Mouse (Mus musculus) naive thymus-derived CD4-positive, alpha-beta T cell, adult 2 months (primary cell): ENCODE measurements at regions not wholly inside any gene's neighbourhood (a gene's known extent, or its start where the extent isn't known, plus 50 kb on each side); places are given as distances from the start of the nearest gene placed in this dataset.
A peak's percentile ranks its signal among the peaks of the same experiment; 100 is the strongest.

Source experiments
- DNase-seq: peaks from one replicate; pipeline ENCODE4 v3.0.0-alpha.2; 2011; ENCODE audit warnings: low read depth

DNA sequence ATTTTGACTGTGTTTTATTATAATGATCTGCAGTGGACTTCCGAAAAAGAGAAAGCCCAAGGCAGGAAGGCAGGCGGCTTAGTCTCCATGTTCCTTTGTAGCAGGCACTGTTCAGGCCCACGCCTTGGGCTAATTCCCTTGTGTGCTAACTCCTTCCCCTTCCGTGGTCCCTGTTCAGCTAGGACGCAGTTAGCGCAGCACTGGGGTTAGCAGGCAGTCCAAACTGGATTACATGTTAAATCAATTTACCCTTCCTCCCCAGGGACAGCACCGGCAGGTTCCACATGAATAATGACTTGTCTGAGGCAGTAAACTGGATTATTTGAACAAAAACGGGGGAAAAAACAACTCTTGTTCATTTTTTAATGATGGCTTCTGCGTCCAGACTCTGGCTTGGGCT lies 453.4 kb upstream of the Tbx3 start:
- no peak for DNase-seq

DNA sequence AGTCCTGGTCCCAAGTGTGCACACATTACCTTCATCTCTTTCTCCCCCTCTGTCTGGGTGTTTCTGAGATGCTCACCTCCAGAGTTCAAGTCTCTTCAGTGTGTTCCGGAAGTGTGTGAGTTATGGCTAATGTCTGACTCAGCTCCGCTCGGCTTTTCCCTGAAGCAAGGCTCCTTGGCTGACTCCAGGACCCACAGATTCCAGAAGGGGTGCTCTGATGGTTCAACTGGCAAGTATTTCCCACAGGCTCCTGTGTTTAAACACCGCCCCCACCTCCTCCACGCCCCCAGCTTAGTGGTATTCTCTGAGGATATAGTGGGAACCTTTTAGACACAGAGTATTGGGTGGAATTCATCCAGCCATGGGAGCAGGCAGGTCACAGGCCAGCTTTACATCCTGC lies 441.8 kb upstream of the Tbx3 start:
- no peak for DNase-seq

DNA sequence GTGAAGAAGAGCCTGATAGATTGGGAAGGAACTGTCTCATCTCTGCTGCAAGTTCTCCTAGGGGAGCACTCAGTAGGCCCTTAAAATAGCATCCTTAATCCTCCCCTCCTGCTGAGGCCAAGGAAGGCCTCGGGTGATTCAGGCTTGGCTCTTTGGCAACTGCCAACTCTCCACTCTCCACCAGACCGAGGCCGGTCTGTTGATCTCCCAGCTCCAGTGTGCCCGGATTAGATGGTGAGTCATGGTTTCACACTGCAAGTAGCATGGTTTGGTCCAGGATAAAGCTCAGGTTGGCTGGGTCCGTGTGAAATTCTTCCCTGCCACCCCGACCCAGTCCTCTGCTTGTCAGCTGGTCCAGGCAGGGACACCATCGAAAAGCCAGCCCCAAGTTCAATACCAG lies 437.5 kb upstream of the Tbx3 start:
- DNase-seq, result no peak

DNA sequence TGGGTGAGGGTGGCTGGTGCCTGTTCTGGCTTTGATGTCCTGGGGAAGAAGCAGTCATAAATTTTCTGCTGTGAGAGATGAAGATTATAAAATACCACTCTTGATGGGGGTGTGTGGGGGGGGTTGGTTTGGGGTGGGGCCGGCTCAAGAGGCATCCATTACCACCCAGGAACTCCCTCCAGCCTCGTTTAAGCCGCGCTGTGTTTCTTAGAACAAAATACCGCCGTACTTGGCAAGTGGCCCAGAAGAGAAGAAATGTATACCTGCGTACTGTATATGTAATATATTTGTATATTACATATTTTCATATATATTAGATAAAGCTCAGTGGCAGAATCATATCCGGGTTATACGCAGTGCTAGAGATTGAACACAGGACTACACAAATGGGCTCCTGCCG lies 434.6 kb upstream of the Tbx3 start:
- DNase-seq, result no peak

DNA sequence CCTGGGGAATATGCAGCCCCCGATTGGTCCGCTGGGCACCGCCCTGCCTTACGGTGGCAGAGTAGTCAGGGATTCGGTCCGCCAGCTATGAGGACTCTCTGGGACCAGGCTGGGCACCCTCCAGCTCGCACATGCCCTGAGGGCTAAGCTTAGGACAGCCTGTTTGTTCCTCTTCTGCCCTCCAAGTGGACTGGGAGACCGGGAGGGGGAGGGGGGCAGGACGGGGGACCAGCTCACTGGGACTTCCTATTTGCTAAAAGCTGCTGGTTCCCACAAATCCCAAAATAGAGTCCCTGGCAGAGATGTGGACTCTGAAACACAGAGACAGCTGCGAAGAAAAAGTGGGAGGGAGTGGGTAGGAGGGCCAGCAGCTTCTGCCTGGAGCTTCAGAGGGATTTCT lies 423.6 kb upstream of the Tbx3 start:
- DNase-seq, result no peak

DNA sequence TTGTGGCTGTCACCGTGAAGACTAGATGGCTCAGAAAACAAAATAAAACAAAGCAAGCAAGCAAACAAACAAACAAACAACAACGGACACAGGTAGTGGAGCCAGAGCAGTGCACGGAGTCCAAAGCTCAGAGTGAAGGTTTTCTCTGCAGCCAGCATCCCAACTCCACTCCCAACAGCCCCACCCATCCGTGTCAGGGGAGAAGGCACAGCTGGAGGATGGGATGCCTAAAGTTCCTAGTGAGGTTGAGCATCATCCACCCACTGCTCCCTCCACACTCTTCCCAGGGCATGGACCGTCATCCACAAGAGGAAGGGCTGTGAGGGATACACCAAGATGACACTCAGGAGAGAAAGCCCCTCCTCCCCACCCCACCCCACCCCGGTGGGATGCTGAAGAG lies 421.8 kb upstream of the Tbx3 start:
- DNase-seq, result no peak

DNA sequence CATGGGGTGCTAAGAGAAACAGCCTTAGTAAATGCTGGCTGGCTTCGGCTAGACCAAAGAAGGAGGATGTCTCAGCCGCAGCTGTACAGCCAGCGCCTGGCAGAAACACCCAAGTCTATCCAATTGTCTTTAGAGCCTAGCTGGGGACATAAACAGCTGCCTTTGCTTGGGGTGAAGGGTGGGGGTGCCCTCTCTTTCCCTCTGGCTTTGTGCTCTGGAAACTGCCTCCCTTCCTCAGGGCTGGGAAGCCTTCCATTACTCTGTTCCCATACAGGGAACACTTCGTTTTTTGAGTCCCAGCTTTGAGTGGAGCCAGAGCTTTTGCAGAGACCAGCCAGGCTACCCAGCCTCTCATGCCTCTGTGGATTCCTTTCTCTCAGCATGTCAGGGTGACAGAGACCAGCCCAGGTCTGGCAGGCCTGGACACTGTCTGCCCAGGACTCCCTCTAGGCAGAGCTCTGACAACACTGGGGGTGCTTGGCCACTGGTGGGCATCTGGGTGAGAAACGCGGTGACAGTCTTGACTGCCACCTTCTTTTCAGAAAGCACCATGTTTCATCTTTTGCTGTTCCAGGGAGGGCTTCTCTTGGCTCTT lies 421.2 kb upstream of the Tbx3 start:
- no peak for DNase-seq

DNA sequence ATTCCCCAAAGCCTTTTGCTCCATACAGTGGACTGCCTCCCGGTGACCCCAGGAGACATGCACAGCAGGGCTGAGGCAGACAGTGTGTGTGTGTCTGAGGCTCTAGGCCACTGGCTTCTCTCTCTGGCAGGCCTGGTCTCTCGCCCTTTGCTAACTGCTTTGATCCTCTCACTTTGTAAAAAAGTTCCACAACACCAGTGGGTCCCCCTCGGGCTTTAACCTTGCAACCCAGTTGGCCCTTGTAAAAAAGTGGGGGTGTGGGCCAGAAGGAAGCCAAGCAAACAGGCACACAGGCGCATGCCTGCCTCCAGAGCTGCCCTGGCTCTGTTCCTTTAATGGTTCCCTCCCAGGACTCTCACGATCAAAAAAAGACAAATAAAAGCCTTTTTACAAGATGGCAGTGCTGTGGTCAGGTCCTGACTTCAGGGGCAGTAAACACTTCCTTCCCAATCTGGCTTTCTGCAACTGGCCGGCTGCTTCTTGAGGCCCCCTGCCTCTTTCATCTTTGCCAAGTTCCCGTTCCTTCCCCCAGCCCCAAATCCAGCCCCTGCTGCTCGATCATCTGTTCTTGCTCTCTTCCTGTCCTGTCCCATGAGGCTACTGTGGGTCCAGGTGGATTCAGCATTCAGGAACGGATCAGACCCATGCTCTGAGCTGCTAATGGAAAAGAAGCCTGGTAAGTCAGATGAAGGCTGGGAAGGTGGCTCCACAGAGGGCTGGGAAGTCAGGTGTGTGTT lies 419.0 kb upstream of the Tbx3 start:
- no peak for DNase-seq

DNA sequence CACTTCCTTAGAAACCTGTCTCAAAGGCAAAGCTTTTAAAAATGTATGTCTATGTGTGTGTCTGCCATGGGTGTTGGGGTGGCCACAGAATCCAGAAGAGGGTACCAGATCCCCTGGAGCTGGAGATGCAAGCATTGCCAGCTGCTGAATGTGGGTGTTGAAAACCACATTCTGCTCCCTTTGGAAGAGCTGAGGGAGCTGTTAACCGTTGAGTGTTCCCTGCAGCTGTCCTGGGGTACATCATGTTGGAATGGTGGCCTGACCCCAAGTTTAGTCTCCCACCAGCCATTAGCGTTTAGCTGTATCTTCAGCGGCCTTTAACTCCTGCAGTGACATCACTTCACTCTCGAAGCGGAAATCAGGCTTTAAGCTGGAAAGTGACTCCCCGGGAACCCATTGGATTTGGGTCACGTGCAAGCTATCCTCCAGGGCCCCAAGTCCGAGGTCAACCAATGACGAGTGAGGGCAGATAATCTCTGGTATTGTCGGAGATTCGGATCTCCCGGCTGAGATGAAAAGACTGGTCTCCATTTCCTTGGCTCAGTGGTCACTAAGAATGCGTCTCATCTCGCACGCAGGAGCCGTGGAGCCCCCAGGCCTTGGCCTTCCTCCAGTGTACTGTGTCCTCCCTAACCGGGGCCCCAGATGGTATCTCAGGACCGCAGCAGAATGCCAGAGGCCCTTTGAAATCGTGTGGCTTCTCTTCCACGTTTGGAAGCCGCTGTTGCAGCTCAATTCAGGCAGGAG lies 412.9 kb upstream of the Tbx3 start:
- DNase-seq, result no peak

DNA sequence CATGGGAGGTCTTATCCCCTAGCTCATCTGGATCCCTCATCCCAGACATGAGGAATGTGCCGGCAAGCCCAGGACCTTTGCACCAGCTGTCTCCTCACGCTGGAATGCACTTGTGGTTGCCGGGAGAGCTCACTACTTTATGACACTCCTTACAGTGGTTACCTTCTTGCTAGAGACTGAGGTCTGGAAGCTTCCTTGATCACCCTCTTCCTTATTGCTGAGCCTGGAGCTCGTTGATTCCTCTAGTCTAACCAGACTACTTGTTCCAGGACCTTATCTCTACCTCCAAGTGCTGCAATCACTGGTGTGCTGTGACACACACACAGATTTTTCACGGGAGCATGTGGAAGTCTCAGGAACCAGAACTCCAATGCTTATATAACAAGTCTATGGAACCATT lies 411.6 kb upstream of the Tbx3 start:
- DNase-seq, result no peak

DNA sequence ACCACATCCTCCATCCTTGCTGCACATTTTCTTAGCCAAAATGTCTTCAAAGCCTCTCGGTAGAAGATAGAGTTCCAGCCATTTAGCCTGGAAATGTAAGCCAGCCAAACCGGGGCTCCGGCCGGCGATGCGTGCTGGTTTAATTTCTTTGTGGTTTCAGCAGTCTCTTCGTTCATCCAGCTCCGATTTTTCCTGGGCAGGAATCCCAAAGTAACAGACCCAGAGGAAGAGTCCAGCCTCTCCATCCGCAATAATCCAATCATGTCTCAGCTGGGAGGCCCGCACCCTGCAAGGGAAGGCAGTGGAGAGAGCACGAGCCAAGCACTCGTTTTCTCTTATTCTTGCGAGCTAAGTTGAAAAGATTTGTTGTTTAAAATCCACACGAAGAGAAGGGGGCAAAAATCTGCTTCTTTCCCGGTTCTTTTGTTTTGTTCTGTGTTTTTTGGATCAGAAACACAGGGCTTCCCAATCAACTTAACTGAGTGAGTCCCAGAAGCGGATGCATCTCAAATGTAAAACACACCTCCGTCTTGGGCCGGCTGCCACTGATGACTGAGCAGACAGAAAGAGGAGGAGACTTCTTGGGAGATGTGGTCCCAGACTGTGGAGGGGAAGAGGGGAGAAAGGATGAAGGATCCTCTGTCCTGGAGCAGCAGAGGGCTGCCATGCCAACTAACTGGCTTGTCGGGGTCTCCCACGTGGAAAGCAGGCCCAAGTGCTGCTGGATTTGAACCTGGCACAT lies 405.1 kb upstream of the Tbx3 start:
- DNase-seq, result no peak

DNA sequence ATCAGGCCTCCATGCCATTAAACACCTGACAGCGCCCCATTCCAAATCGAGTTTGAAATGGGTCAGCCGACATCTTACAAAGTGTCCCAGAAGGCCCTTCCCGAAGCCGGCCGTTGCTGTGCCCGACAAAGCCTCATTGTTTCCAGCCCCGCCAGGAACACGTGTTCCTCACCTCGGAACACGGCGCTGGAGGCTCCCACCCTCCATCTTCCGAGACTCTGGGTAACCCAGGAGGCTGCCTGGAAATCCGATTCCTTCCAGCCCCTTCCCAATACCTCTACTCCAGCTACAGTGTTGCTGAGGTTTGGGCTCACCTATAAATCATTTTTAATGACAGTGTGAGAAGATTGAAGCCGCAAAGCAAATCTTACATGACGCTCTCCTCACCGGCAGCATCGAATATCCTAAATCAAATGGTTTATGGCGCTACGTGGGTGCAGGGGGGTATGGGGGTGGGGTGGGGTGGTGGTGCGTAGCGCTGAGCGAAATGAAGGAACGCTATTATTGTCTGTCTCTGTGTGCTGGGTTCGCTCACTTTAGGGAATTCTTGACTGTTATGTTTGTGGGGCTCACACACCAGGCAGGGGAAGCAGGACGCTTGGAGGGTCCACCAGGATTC lies 399.1 kb upstream of the Tbx3 start:
- no peak for DNase-seq

DNA sequence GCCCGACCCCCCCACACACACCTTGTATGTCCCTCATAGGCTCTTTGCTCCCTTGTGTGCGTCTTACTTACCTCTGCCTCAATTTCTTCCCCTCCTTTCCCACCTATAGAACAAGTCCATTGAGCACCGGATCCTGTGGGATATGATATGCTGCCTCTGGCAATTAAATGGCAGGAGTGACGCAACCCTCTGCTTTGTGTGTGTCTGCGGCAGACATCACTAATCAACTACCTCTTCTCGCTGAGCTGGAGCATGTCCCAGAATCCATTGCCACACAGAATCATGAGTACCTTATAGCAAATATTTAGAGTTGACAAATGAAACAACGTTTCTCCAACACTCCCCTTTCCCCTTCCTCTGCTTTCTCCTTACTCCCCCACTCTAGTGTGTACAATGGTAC lies 397.3 kb upstream of the Tbx3 start:
- no peak for DNase-seq

DNA sequence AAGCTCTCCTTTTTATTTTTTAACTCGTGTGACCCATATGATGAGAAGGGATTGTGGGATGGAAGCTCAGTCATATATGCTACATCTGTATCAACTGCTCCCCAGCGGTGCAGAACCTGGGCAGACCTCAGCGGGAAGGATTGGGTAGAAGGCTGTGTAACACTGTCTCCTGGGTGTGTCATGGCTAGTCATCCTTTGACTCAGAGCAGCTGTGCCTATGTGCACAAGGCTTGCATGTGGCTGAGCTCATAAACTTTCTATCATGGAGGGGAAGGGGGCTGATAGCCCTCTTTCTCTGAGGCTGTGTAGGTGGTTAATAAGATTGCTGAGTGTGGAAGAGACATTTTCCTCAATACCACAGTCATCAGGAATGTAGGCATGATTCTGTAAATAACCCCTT lies 396.9 kb upstream of the Tbx3 start:
- DNase-seq, result no peak

DNA sequence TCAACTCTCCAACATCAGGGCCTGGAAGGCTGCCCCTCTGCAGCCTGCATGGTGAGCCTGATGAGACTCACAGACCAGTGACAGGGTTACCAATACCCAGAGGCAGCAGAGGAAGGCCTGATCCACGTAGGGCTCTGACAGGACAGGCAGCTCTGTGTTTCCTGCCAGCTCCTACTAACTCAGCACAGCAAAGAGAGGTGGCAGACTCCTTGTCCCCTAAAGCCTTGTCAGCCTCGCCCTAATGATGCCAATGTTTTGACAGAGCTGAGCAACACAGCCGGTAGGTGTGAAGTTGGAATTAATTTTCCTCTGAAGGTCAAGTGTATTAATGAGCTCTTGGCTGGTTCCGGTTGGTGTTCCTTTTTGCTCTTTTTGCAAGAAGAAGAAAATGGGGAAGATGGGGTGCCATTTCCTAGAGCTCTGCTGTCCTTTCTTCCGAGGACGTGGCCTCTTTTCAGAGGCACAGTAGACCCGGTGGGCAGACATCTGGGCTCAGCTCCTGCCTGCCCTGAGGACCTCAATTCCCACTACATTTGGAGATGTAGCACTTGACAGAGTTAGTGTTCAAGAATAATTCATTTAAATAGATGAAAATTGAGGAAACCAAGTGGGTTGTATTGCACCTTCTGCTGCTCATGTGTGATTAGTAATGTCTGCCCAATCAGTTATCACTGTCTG lies 395.5 kb upstream of the Tbx3 start:
- DNase-seq, result no peak

DNA sequence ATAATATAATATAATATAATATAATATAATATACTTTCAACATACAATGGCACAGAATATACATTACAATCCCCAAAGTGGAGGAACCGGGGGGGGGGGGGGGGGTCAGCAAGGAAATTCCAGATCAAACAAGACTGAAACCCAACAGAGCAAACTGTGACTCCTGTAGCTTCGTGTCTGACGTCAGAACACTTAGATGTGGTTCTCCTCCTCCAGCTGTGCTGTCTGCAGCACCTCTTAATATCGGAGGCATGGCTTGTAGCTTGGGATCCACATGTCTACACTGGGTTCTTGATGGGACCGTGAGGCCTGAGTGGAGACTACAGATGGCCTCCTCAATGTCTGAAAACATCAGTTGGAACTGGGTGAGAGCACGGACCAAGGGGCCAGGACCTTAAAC lies 390.3 kb upstream of the Tbx3 start:
- DNase-seq, result peak; percentile 9

DNA sequence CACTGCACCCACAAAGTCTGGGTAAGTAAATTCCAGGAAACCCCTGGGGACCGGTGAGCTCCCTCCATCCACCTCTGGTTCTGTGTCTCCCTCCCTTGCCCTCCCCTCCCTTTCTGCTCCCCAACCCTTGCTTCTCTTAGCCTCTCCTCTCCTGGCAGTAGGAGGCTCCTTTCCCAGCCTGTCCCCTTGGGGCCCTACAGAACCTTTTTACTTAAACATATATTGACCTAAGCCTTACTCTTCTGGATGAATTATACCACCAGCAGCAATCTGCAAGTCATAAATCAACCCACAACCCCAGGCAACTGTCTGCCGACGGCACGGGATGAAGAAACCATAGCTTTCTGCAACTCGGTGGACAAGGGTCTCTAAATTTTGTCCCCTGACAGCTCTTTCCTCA lies 380.7 kb upstream of the Tbx3 start:
- no peak for DNase-seq

DNA sequence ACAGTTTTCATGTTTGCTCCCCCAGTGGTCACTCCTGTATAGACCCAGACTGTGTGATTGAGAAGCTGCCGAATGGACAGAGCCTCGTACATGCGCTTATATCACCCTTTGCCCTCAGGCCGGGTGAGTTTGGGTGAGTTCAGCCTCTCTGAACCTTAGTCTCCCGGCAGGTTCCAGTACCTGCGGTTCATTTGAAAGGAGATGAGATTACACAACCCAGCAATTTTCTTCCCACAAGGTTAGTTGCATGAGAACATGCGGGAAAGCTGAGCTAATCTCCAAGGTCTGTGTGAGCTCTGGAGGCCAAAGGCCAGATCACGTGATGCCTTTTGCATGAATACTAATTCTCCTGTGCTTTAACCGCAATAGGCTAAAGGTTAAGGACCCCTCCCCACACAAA lies 378.1 kb upstream of the Tbx3 start:
- DNase-seq, result no peak

DNA sequence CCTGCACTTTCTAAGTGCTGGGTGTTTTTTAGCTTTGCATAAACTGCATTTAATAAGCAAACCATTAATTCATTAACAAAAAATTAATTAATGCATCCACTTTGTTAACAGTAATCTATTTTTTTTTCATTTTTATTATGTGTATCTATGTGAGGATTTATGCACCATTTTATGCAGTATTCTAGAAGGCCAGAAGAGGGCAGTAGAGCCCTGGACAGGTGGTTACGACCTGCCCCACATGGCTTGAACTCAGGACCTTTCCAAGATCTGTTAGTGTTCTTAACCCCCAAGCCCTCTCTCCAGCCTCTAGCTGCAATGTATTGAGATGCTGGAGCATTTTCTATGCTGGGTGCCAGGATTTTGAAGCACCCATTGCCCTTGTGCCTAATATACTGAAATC lies 377.6 kb upstream of the Tbx3 start:
- DNase-seq, result no peak

DNA sequence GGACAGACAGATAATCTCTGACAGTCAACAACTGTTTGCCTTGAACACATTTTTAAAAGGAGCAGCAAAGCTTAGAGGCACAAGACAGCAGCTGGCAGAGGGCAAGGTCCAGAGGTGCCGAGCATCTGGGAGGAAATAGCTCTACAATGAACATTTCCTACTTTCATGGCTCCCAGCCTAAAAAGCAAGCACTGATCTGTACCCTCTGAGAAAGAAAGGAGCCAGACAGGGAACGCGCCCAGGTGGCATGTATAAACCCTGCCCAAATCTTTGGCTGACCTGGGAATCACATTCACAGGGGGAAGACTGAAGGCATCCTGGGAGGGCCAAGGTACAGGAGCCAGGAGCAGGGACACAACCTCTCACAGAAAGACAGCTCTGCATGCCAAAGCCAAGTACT lies 371.2 kb upstream of the Tbx3 start:
- DNase-seq, result no peak

DNA sequence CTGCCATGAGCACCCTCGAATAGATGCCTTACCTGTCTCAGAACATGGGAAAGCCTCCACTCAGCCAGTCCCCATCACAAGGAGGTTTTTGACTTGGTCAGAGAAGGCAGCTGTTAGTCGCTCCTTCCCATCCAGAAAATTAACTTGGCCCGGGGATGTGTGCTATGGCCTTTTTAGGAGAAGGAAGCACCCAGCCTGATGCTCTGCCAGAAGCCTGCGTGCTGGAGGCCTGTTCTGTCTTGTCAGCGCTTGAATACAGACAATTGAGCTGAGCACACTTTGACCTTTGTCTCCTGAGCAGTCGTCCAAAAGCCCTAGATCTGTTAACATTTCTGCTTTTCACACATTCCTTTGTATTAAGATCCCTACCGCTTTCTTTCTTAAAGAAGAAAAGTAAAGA lies 370.4 kb upstream of the Tbx3 start:
- DNase-seq, result no peak

DNA sequence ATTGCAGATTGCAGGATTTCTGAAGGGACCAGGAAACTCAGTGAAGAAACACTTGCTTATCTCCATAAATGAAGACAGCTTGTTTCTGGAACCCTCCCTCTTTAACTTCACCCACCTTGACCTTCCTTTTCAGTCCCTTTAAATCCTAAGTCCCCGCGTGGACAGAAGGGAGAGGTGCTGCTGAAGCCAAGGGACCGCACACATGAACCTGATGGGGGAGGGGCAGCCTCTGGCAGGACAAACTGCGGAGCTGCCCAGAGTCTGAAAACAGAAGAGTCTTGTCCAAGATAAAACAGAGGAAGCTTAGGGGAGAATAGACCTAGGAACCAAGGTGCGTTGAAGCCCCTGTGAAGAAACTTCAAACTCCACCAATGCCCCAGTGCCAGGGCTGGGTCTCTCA lies 368.9 kb upstream of the Tbx3 start:
- no peak for DNase-seq
